Mouse (Mus musculus): ENCODE measurements at regions not wholly inside any gene's neighbourhood (a gene's known extent, or its start where the extent isn't known, plus 50 kb on each side); places are given as distances from the start of the nearest gene placed in this dataset.

GRCm38 (mm10) chr5:51788768-51789167 lies 221.2 kb upstream of the Ppargc1a start:
- no peak overlapping the region for H3K27ac ChIP-seq (replicated peaks; ENCODE audit: insufficient read depth, low read depth, low read length)
- TF ChIP-seq POLR2A (IDR thresholded peaks at IDR 0.05; ENCODE audit: extremely low read depth, insufficient read depth, low read length) (no peak), CTCF (IDR thresholded peaks at IDR 0.05; ENCODE audit: low read depth, low read length) (no peak)
- 90% methylated on average over 6 of the region's 6 CpGs for WGBS
- H3K4me1 ChIP-seq (ENCODE audit: control insufficient read depth, insufficient read depth, low read length), result no peaks in the 10 kb centered on the region
- no peaks in the 10 kb centered on the region for H3K36me3 ChIP-seq (ENCODE audit: control insufficient read depth, insufficient read depth, low read length)
- no peak overlapping the region for H3K9ac ChIP-seq (ENCODE audit: low read depth, low read length)
- H3K79me2 ChIP-seq (ENCODE audit: control insufficient read depth, insufficient read depth, low read length), result no peaks in the 10 kb centered on the region
- no peaks in the 10 kb centered on the region for H3K27me3 ChIP-seq (ENCODE audit: control insufficient read depth, insufficient read depth, low read length)
- DNase-seq (ENCODE audit: extremely low read depth, low read depth, low spot score), result no peak
- H3K4me3 ChIP-seq (ENCODE audit: insufficient read depth, low read depth, low read length), result no peak overlapping the region

DNA sequence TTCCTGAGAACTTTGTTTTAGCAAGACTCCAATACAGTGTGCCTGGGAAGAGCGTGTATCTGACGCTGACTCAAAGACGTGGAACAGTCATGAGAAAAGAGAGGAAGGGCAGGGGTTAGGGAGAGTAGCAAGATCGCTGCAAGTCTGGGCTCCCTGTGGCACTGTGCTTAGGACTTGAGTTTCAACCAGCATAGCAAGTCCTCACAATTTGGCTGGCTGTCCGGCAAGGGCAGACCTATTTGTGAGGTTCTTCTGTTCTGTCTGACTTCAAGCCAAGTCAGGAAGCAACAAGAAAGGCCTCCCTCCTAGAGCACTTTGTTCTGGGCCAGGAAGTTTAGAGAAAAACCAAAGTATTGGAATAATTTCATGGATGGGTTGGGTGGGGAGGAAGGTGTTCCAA lies 216.0 kb upstream of the Ppargc1a start:
- Histone ChIP-seq H3K4me3 (ENCODE audit: insufficient read depth, low read depth, low read length) (no peak overlapping the region), H3K79me2 (ENCODE audit: control insufficient read depth, insufficient read depth, low read length) (no peaks in the 10 kb centered on the region), H3K9ac (ENCODE audit: low read depth, low read length) (no peak overlapping the region), H3K27me3 (ENCODE audit: control insufficient read depth, insufficient read depth, low read length) (no peaks in the 10 kb centered on the region), H3K4me1 (ENCODE audit: control insufficient read depth, insufficient read depth, low read length) (no peaks in the 10 kb centered on the region), H3K27ac (replicated peaks; ENCODE audit: insufficient read depth, low read depth, low read length) (no peak overlapping the region), H3K36me3 (ENCODE audit: control insufficient read depth, insufficient read depth, low read length) (no peaks in the 10 kb centered on the region)
- TF ChIP-seq POLR2A (IDR thresholded peaks at IDR 0.05; ENCODE audit: extremely low read depth, insufficient read depth, low read length) (no peak), CTCF (IDR thresholded peaks at IDR 0.05; ENCODE audit: low read depth, low read length) (no peak)
- DNase-seq (ENCODE audit: extremely low read depth, low read depth, low spot score), result no peak
- WGBS, result 89% methylated on average over 5 of the region's 5 CpGs

DNA sequence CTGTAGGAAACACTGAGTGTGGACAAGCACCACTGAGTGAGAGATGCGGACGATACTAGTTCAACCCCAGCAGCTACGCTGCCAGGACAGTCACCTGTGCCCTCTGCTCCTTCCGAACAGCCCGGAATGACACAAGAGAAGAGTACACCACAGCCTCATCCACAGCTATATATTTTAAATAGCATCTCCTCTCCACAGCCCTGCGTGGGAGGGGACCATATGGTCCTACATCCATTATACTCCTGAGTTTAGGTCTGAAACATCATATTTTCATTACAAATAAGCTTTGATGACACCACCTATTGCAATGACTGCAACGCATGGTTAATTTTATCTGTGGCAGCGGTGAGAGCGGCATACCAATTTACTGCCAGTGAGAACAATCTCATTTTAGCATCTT lies 215.6 kb upstream of the Ppargc1a start:
- TF ChIP-seq CTCF (IDR thresholded peaks at IDR 0.05; ENCODE audit: low read depth, low read length) (no peak), POLR2A (IDR thresholded peaks at IDR 0.05; ENCODE audit: extremely low read depth, insufficient read depth, low read length) (no peak)
- DNase-seq (ENCODE audit: extremely low read depth, low read depth, low spot score), result no peak
- 91% methylated on average over 9 of the region's 9 CpGs for whole genome bisulfite sequencing
- H3K79me2 ChIP-seq (ENCODE audit: control insufficient read depth, insufficient read depth, low read length), result no peaks in the 10 kb centered on the region
- no peak overlapping the region for H3K27ac ChIP-seq (replicated peaks; ENCODE audit: insufficient read depth, low read depth, low read length)
- no peak overlapping the region for H3K9ac ChIP-seq (ENCODE audit: low read depth, low read length)
- no peaks in the 10 kb centered on the region for H3K36me3 ChIP-seq (ENCODE audit: control insufficient read depth, insufficient read depth, low read length)
- no peaks in the 10 kb centered on the region for H3K4me1 ChIP-seq (ENCODE audit: control insufficient read depth, insufficient read depth, low read length)
- no peaks in the 10 kb centered on the region for H3K27me3 ChIP-seq (ENCODE audit: control insufficient read depth, insufficient read depth, low read length)
- H3K4me3 ChIP-seq (ENCODE audit: insufficient read depth, low read depth, low read length), result no peak overlapping the region

GRCm38 (mm10) chr5:51775502-51776145 lies 208.1 kb upstream of the Ppargc1a start:
- H3K36me3 ChIP-seq (ENCODE audit: control insufficient read depth, insufficient read depth, low read length), result no peaks in the 10 kb centered on the region
- H3K9ac ChIP-seq (ENCODE audit: low read depth, low read length), result no peak overlapping the region
- 94% methylated on average over 9 of the region's 9 CpGs for WGBS
- no peak for DNase-seq (ENCODE audit: extremely low read depth, low read depth, low spot score)
- no peaks in the 10 kb centered on the region for H3K79me2 ChIP-seq (ENCODE audit: control insufficient read depth, insufficient read depth, low read length)
- TF ChIP-seq POLR2A (IDR thresholded peaks at IDR 0.05; ENCODE audit: extremely low read depth, insufficient read depth, low read length), result no peak
- TF ChIP-seq CTCF (IDR thresholded peaks at IDR 0.05; ENCODE audit: low read depth, low read length), result no peak
- H3K27me3 ChIP-seq (ENCODE audit: control insufficient read depth, insufficient read depth, low read length), result no peaks in the 10 kb centered on the region
- no peak overlapping the region for H3K4me3 ChIP-seq (ENCODE audit: insufficient read depth, low read depth, low read length)
- no peak overlapping the region for H3K27ac ChIP-seq (replicated peaks; ENCODE audit: insufficient read depth, low read depth, low read length)
- no peaks in the 10 kb centered on the region for H3K4me1 ChIP-seq (ENCODE audit: control insufficient read depth, insufficient read depth, low read length)

DNA sequence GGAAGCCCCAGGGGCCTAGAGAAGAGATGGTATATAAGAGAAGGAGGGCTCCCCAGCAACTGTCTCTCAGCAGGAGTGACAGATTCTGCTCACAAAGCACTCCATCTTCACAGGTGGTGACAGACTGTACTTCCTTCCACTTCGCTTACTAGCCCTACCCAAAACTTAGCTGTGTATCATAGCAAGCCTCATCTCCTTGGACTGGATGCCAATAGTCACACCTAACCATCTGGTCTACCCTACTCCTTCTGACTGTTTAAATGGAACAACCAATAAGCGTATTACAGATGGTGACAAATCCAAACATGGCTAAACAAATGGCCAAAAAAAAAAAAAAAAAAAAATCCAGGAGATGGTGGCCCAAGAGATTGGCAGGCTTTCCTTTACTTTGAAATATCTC lies 204.1 kb upstream of the Ppargc1a start:
- H3K9ac ChIP-seq (ENCODE audit: low read depth, low read length), result no peak overlapping the region
- no peaks in the 10 kb centered on the region for H3K79me2 ChIP-seq (ENCODE audit: control insufficient read depth, insufficient read depth, low read length)
- no peak overlapping the region for H3K27ac ChIP-seq (replicated peaks; ENCODE audit: insufficient read depth, low read depth, low read length)
- H3K4me3 ChIP-seq (ENCODE audit: insufficient read depth, low read depth, low read length), result no peak overlapping the region
- H3K36me3 ChIP-seq (ENCODE audit: control insufficient read depth, insufficient read depth, low read length), result no peaks in the 10 kb centered on the region
- no peaks in the 10 kb centered on the region for H3K4me1 ChIP-seq (ENCODE audit: control insufficient read depth, insufficient read depth, low read length)
- TF ChIP-seq CTCF (IDR thresholded peaks at IDR 0.05; ENCODE audit: low read depth, low read length) (no peak), POLR2A (IDR thresholded peaks at IDR 0.05; ENCODE audit: extremely low read depth, insufficient read depth, low read length) (no peak)
- no peaks in the 10 kb centered on the region for H3K27me3 ChIP-seq (ENCODE audit: control insufficient read depth, insufficient read depth, low read length)
- no peak for DNase-seq (ENCODE audit: extremely low read depth, low read depth, low spot score)
- WGBS, result 84% methylated on average over 2 of the region's 2 CpGs

DNA sequence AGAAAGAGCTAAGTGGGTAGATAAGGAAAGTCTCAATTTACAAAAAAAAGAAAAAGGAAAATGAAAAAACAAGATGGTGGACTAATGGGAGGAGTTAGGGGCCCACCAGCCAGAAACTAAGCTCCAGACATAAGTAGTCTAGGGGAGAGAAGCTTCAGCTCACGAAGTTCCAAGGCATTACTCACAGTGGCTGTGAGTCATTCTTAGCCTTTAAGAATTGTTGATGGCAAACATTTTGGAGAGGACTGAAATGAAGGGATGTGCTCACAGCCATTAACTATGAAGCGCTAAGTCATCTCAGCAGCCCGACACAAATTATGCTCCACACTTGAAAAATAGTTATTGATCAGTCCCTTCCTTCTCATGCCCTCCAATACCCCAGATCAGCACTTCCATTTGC lies 198.6 kb upstream of the Ppargc1a start:
- H3K36me3 ChIP-seq (ENCODE audit: control insufficient read depth, insufficient read depth, low read length), result no peaks in the 10 kb centered on the region
- WGBS, result 81% methylated on average over 3 of the region's 3 CpGs
- TF ChIP-seq CTCF (IDR thresholded peaks at IDR 0.05; ENCODE audit: low read depth, low read length) (no peak), POLR2A (IDR thresholded peaks at IDR 0.05; ENCODE audit: extremely low read depth, insufficient read depth, low read length) (no peak)
- H3K27me3 ChIP-seq (ENCODE audit: control insufficient read depth, insufficient read depth, low read length), result no peaks in the 10 kb centered on the region
- no peak overlapping the region for H3K9ac ChIP-seq (ENCODE audit: low read depth, low read length)
- H3K4me3 ChIP-seq (ENCODE audit: insufficient read depth, low read depth, low read length), result no peak overlapping the region
- no peaks in the 10 kb centered on the region for H3K4me1 ChIP-seq (ENCODE audit: control insufficient read depth, insufficient read depth, low read length)
- no peak overlapping the region for H3K27ac ChIP-seq (replicated peaks; ENCODE audit: insufficient read depth, low read depth, low read length)
- DNase-seq (ENCODE audit: extremely low read depth, low read depth, low spot score), result no peak
- H3K79me2 ChIP-seq (ENCODE audit: control insufficient read depth, insufficient read depth, low read length), result no peaks in the 10 kb centered on the region
